Mouse (Mus musculus): ENCODE measurements around the gene Sh3bp4.

The Sh3bp4 gene

GRCm38 (mm10) chr1:89130429-89130828 is 60.2 kb downstream of the Sh3bp4 start:
- DNase-seq (ENCODE audit: low spot score) = no peak

DNA sequence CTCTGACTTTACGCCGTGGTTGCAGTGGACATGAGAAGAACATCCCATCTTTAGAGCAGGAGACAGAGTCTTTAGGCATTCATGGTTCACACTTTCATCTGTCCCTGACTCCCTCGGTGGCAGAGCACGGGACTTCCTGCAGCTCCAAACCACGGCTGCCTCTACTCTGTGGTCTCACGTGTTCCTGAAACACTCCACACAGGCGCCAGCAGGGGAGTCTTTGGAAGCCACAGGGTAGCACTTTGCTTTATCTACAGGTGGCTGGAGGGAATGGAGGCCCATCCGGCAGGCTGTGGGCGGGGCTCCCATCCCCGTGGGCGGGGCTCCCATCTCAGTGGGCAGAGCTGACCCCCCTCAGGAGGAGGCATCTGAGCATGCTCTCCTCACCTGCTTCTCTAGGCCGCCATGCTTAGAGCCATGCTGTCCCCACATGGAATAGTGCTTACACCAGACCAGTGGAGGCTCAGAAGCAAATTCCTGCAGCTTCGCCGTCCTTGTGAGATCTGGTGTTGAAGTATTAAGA is 60.9 kb downstream of the Sh3bp4 start:
- no peak for DNase-seq (ENCODE audit: low spot score)

GRCm38 (mm10) chr1:89131707-89132106 is 61.5 kb downstream of the Sh3bp4 start:
- DNase-seq (ENCODE audit: low spot score) = no peak

GRCm38 (mm10) chr1:89133266-89133665 is 63.1 kb downstream of the Sh3bp4 start:
- no peak for DNase-seq (ENCODE audit: low spot score)

DNA sequence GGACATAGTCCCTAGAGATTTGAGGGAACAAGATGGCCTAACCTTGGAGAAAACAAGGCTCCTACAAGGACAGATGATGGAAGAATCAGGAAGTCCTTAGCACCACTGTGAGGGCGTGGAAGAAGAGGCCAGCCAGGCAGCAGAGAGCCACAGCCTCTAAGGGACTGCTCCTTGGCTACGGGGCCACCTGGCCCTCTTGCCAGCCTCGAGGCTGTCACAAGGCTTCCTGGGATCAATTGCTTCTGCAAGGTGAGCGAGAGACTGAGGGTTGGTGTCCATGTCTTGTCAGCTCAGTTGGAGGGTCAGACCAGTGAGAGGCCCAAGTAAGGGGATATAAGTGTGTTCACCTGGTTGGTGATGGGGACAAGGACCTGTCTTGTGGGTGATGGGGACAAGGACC is 63.5 kb downstream of the Sh3bp4 start:
- DNase-seq (ENCODE audit: low spot score) = no peak

DNA sequence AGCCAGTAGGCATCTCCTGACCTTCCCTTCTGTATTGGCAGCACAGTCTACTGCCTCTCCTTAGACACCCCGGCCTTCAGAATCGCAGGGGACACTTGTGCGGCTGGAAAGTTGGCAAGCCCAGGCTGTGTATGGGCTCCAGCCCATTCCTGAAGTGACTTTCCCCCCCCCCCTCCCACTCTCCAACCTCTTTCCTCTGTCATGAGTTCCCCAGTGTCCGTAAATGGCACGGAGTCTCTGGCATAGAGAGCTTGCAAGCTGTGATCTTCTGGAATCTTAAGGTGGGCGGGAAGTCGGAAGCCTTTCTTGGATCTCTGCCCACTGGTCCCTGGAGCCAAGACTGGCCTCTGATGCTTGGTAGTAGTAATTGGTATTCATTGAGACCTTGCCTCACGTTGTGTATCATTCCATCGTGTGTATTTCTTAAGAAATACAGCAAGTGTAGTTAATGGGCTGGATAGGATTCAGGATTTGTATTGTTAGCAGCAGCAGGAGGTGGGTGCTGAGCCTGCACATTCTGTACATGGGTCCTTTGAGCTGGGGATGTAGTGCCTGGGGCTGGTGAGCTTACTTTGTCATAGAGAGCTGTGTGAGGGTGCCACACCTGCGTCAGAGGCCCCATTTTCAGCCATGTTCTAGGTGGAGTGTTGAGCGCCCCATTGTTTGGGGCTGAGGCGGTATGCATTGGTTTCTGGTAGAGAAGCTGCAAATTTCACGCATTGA is 66.0 kb downstream of the Sh3bp4 start:
- DNase-seq (ENCODE audit: low spot score) = no peak

DNA sequence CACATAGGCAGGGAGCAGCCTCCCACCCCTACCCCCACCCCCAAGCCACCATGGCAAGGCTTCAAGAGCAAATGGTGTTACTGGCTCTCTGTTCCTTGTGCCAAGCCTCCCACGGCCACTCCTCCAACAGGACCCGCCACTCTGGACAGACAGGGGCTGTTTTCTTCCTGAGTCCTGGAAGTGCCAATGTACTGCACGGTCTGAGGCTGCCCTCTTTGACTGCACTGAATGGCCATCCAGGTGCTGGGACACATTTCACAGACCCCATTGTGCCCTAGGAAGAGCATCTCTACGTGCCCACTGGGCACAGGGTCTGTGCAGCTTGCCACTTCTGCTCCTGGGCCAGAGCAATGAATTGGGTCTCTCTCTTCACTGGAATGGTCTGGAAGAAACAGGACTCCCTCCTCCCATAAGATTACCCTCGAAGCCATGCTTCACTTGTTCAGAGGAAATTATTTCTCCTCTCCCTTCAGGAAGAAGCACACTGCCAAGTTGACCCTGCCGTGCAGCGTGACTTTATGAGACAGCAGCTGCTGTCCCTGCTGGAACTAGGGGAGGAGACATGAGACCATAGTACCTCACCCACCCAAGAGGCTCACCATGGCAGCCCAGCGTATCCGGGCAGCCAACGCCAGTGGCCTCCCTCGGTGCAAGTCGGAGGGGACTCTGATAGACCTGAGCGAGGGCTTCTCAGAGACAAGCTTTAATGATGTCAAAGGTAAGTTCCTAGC is 67.0 kb downstream of the Sh3bp4 start:
- DNase-seq (ENCODE audit: low spot score) = no peak

DNA sequence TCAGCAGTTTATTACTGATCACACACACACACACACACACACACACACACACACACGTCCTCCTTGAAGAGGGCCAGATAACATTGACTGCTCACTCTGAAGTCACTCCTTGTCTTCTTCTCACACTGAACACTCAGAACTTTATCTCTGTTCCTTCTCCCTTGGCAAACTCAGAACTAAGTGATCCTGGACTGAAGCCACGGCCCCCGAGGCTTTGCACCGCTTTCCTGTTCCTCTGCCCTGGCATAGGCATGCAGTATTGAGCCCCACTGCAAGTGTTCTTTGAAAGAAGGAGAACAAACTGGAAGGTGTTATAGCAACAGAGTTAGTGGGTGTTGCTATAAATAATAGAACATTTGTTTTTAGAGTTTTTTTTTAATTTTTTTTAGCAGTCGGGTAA is 68.1 kb downstream of the Sh3bp4 start:
- no peak for DNase-seq (ENCODE audit: low spot score)

DNA sequence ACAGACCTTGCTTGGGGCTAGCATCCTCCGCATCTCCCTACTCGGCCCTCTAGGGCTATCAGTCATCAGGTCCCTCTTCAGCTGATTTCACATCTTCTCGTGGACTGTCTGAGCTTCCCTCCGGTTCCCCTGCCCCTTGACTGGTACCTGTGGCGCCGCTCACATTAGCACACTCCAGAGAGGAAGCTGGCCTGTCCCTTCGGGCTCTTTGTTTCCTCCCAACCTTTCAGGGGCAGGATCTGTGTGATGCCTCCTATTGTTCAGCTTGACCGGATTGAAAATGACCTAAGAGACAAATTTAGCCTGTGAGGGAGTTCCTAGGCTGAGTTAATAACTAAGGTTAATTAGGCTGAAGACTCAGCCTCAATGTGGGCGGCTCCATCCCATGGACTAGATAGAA is 69.9 kb downstream of the Sh3bp4 start:
- DNase-seq (ENCODE audit: low spot score) = no peak

DNA sequence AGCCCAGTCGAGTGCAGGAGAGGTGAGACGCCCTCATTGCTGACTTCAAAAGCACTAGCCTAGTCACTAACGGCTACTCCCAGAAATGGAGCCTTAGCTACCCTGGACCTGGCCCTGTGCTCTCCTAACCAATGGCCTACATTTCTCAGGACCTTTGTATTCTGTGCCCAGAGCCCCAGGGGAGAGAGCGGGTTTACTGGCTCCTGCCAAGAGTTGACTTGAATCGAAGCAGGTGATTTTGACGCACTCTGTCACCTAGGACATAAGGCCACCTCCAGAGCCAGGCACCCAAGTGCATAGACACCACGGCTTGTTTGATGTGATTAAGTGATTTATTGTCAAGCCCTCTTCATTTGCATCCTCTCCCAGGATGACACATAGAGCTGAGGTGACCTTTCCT is 80.9 kb downstream of the Sh3bp4 start:
- DNase-seq (ENCODE audit: low spot score) = no peak

GRCm38 (mm10) chr1:89152576-89152975 is 82.4 kb downstream of the Sh3bp4 start:
- DNase-seq (ENCODE audit: low spot score) = no peak

- DNase-seq (ENCODE audit: low spot score) = no peak
These were observed 83.0 kb downstream of the Sh3bp4 start for GRCm38 (mm10) chr1:89153203-89153602.

- no peak for DNase-seq (ENCODE audit: low spot score)
These were observed 93.3 kb downstream of the Sh3bp4 start for GRCm38 (mm10) chr1:89163483-89163882.

GRCm38 (mm10) chr1:89164281-89164680 is 94.1 kb downstream of the Sh3bp4 start:
- DNase-seq (ENCODE audit: low spot score) = no peak

DNA sequence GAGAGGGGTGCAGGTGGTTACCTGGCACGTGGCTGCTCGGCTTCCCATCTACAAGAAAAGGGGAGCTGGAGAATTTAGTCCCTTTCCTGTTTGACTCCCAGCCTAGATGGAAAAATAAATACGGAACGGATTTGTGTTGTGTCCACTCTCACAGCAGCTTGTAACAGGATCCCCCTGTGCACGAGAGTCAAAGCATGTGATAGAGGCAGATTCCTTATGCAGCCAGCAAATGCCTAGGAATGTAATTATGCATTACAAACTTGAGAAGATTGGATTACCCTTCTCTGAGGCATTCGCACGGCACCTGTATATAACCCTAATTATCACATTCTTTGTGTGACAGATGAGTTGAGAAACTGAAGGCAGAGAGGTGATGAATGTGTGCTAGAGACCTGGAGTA is 94.5 kb downstream of the Sh3bp4 start:
- DNase-seq (ENCODE audit: low spot score) = no peak

- no peak for DNase-seq (ENCODE audit: low spot score)
These were observed 96.6 kb downstream of the Sh3bp4 start for GRCm38 (mm10) chr1:89166814-89167249.

- DNase-seq (ENCODE audit: low spot score) = no peak
These were observed 101.1 kb downstream of the Sh3bp4 start for GRCm38 (mm10) chr1:89171275-89171767.

- DNase-seq (ENCODE audit: low spot score) = no peak
These were observed 104.4 kb downstream of the Sh3bp4 start for GRCm38 (mm10) chr1:89174621-89175020.

DNA sequence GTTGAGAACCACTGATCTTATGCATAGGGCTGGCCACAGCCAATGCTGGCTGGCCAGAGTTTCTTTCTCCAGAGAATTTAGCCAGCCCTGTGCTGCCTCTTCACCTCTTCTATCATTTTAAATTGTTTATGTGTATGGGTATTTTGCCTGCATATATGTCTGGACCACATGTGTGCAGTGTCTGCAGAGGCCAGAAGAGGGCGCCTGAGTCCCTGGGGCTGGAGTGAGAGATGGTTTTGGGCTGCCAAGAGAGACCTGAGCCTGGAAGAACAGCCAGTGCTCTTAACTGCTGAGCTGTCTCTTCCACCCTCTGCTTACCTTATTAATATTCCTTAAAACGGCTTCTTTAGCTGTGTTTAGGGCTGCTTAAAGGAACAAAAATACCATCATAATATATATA is 105.1 kb downstream of the Sh3bp4 start:
- DNase-seq (ENCODE audit: low spot score) = peak; percentile 8

GRCm38 (mm10) chr1:89183261-89183831 is 113.1 kb downstream of the Sh3bp4 start:
- no peak for DNase-seq (ENCODE audit: low spot score)

DNA sequence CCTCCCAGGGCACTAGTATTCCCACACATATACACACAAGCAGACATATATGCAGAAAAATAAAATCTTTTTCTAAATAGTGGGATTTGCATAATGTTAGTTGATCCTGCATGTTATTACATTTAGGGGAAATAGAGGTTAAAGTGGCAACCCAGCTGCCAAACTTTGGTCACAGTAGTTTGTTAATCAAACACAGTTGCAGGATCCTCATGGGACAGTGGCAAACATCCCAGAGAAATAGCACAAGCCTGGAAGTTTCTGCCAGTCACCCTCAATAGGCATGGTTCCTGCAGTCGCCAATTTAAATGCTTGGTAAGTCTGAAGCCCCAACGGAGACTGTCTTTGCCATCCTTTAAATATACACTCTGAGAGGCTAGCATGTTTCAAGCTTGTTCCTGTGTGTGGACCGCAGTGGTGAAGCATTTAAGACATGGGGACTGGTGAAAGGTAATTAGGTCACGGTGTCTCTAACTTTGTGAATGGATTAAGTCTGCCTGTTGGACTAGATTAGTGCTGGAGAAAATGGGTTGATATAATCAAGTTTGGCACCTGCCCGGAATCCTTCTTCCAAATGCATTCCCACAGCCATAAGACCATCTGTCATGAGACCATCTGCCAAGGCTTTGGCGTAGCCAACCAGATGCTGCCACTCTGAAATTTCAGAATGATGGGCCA is 114.0 kb downstream of the Sh3bp4 start:
- DNase-seq (ENCODE audit: low spot score) = no peak

- no peak for DNase-seq (ENCODE audit: low spot score)
These were observed 114.6 kb downstream of the Sh3bp4 start for GRCm38 (mm10) chr1:89184839-89185238.

Measured in c-Kit-positive CD71-positive TER-119-positive erythroid progenitor cells, embryonic 14.5 days (primary cell).